Mouse (Mus musculus) liver, adult 2 months (tissue): ENCODE results near the gene Eps8. TPM values are rescaled to one million over a fixed set of nuclear protein-coding genes. Genes with fewer than 3 reads are reported as not detected.

Source experiments
- DNase-seq: peaks from one replicate; pipeline ENCODE4 v3.0.0-alpha.2; 2011; ENCODE audit warnings: low read depth, low spot score; ENCODE audit errors: extremely low read depth
- H3K27ac ChIP-seq: fragments of 200-500 bp; replicated peaks from 2 replicates; pipeline ENCODE4 v1.5.1; 2012; ENCODE audit warnings: low read depth, mild to moderate bottlenecking, control low read depth, inconsistent platforms, low read length; ENCODE audit not compliant: insufficient read depth
- H3K27me3 ChIP-seq: fragments of 200-500 bp; 2 replicates; pipeline ENCODE4 v1.6.1; 2012; ENCODE audit warnings: mild to moderate bottlenecking, moderate library complexity, low read length, inconsistent platforms; ENCODE audit not compliant: control insufficient read depth, insufficient read depth
- H3K36me3 ChIP-seq: fragments of 200-500 bp; 2 replicates; pipeline ENCODE4 v1.6.1; 2012; ENCODE audit warnings: low read length, inconsistent platforms; ENCODE audit not compliant: control insufficient read depth, insufficient read depth
- H3K4me1 ChIP-seq: fragments of 200-500 bp; 2 replicates; pipeline ENCODE4 v1.6.1; 2011; ENCODE audit warnings: low read length; ENCODE audit not compliant: control insufficient read depth, insufficient read depth
- H3K4me3 ChIP-seq: fragments of 200-500 bp; 2 replicates; pipeline ENCODE4 v1.5.1; 2011; ENCODE audit warnings: low read depth, mild to moderate bottlenecking, control low read depth, low read length, moderate library complexity; ENCODE audit not compliant: insufficient read depth
- H3K79me2 ChIP-seq: fragments of 200-500 bp; 2 replicates; pipeline ENCODE4 v1.6.1; 2012; ENCODE audit warnings: inconsistent platforms, mild to moderate bottlenecking, low read length, moderate library complexity; ENCODE audit not compliant: control insufficient read depth, insufficient read depth
- H3K9ac ChIP-seq: fragments of 200-500 bp; 2 replicates; pipeline ENCODE4 v1.6.1; 2012; ENCODE audit warnings: low read depth, mild to moderate bottlenecking, control low read depth, inconsistent platforms, low read length
- CTCF ChIP-seq: fragments of 200-500 bp; IDR thresholded peaks from 2 replicates; pipeline ENCODE4 v1.5.1; 2011; ENCODE audit warnings: low read depth, low read length, control low read depth
- POLR2A ChIP-seq: fragments of 200-500 bp; IDR thresholded peaks from 2 replicates; pipeline ENCODE4 v1.6.1; 2011; ENCODE audit warnings: low read length, control low read depth; ENCODE audit not compliant: insufficient read depth; ENCODE audit errors: extremely low read depth
- WGBS: fragments of 180-500 bp; shearing (Covaris S2); methylation state at CpG from one replicate; pipeline ENCODE4 v1.1.7; 2018; 5-methylcytosine and 5-hydroxymethylcytosine counted together
- polyA plus RNA-seq: library from polyadenylated mRNA; depleted of rRNA; stranded (reverse); fragments of >200 nt; gene quantifications from 2 replicates; pipeline ENCODE4 v1.2.3, GENCODE M21; 2012; rRNA removed
- total RNA-seq: library from RNA; depleted of rRNA; stranded (reverse); fragments of >200 nt; gene quantifications from 2 replicates; pipeline ENCODE4 v1.2.3, GENCODE M21; 2014; rRNA removed

The Eps8 gene
- total and polyA plus RNA-seq, 2 experiments: 0.89 to 2.2 TPM

DNA sequence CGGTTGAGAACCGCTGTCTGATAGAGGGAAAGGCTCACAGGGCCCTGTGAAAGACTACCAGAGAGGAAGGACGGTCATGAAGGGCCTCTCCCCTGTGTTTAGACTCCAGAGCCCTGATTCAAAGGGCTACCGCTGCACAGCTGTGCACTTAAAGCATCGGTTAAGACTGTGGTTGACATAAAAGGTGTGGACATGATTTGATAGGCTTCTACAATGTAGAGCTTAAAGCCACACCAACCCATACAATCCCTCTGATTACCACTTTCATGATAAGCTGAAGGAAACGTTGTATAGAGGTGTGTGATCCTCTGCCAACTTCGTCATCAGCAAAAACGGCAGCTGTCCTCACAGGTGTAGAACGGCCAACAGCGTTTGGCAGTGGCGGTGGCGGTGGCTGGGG is 211.6 kb downstream of the Eps8 start:
- Histone ChIP-seq H3K4me3 (no peak overlapping the region), H3K27ac (no peak overlapping the region), H3K27me3 (no peaks in the 10 kb centered on the region; the same call in 1 of the 2 replicates), H3K79me2 (no peaks in the 10 kb centered on the region), H3K9ac (no peak overlapping the region), H3K4me1 (no peaks in the 10 kb centered on the region), H3K36me3 (no peaks in the 10 kb centered on the region)
- no peak for DNase-seq
- no peak for TF ChIP-seq POLR2A
- no peak for TF ChIP-seq CTCF
- WGBS: 88% methylated on average over 12 of the region's 12 CpGs

DNA sequence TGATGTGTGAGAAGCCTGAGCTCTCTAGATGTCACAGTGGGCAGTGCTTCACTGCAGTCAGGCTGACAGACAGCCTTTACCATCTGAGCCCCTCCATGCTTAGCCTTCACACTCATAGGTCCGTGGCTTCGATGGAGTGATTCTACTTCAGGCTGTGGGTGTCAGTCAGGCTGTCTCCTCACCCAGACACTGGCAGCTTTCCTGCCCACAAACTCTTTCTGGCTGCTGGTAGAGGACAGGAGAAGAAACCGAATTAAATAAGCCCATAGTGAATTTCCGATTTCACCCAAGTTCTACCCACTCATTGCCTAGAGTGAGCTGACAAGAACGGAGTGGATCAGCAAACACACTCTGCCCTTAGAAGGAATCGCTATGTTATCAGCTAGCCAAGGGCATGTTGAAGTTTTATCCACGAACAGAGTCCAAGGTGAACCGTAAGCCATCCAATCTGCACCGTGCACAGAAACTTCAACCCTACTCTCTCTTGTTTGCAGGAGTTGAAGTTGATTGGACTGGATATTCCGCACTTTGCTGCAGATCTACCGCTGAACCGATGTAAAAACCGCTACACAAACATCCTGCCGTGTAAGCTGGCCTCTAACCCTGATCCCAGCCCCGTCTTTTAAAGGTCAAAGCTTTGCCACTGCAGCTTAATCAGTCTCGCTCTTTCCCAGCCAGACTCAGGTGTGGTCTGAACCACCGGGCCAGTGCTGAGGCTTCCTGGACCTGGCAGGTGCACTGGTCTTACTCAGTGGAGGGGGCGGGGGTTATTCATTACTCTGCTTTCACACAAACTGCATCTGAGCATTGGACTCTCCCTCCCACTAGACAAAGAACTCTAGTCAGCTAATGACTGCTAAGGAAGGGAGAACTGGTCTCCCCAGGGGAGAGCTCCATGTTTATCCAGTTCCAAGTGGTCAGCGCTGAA is 213.9 kb downstream of the Eps8 start:
- no peaks in the 10 kb centered on the region; the same call in 1 of the 2 replicates for H3K27me3 ChIP-seq
- TF ChIP-seq CTCF (no peak), POLR2A (no peak)
- no peaks in the 10 kb centered on the region for H3K79me2 ChIP-seq
- no peaks in the 10 kb centered on the region for H3K4me1 ChIP-seq
- WGBS: 45% methylated on average over 19 of the region's 19 CpGs
- H3K4me3 ChIP-seq: no peak overlapping the region
- no peaks in the 10 kb centered on the region for H3K36me3 ChIP-seq
- DNase-seq: no peak
- no peak overlapping the region for H3K9ac ChIP-seq
- H3K27ac ChIP-seq: no peak overlapping the region

DNA sequence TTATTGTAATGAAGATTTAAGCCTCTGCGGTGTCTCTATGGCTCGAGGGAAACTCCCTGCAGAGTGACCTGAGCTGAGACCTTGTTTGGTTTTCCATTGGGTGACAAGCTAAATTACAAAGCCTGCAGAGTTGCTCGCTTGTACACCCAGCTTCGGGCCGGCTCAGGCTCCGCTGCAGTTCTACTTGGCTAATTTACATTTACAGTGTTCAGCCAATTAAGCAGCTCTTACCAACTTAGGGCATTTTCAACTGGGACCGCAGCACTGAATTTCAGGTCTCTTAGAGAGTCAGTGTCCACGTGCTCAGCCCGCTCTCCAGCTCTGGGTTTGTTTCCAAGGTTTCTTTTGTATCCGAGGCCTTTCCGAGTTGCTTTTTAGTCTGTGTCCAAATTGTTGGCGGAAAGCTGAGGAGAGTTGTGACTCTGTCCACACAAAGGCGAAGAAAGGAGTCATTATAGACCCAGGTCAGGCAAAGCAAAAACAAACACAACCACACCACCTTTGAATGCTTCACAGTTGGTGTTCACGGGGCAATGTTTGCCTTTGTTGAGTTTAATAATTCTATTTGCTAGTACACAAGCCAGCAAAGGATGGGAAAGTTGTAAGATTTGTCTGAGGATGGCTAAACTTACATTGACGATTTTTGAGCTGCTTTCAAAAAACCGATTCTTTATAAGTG is 216.6 kb downstream of the Eps8 start:
- Histone ChIP-seq H3K9ac (no peak overlapping the region), H3K4me1 (no peaks in the 10 kb centered on the region), H3K36me3 (no peaks in the 10 kb centered on the region), H3K27me3 (no peaks in the 10 kb centered on the region; the same call in 1 of the 2 replicates), H3K27ac (no peak overlapping the region), H3K79me2 (no peaks in the 10 kb centered on the region), H3K4me3 (no peak overlapping the region)
- WGBS: 50% methylated on average over 16 of the region's 16 CpGs
- TF ChIP-seq POLR2A (no peak), CTCF (no peak)
- no peak for DNase-seq

DNA sequence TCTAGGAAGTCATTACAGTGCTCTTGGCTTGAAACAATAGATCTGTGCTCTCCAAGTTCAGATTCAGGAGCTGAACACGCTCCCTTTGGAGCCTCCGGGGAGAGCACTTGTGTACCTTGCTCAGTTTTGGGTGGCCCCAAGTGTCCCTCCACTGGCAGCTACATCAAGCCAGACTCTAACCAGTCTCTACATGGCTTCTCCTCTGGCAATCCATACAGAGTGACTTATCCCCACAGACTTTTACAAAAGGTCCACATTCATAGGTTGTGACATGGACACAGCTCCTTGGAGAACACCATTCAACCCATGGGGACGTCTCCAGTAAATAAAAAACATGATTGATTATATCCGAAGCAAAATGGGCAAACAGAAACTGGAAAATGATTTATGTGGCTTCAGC is 217.2 kb downstream of the Eps8 start:
- Histone ChIP-seq H3K9ac (no peak overlapping the region), H3K27ac (no peak overlapping the region), H3K4me3 (no peak overlapping the region), H3K79me2 (no peaks in the 10 kb centered on the region), H3K4me1 (no peaks in the 10 kb centered on the region), H3K27me3 (no peaks in the 10 kb centered on the region; the same call in 1 of the 2 replicates), H3K36me3 (no peaks in the 10 kb centered on the region)
- WGBS: 82% methylated on average over 4 of the region's 4 CpGs
- TF ChIP-seq POLR2A: no peak
- no peak for TF ChIP-seq CTCF
- no peak for DNase-seq

DNA sequence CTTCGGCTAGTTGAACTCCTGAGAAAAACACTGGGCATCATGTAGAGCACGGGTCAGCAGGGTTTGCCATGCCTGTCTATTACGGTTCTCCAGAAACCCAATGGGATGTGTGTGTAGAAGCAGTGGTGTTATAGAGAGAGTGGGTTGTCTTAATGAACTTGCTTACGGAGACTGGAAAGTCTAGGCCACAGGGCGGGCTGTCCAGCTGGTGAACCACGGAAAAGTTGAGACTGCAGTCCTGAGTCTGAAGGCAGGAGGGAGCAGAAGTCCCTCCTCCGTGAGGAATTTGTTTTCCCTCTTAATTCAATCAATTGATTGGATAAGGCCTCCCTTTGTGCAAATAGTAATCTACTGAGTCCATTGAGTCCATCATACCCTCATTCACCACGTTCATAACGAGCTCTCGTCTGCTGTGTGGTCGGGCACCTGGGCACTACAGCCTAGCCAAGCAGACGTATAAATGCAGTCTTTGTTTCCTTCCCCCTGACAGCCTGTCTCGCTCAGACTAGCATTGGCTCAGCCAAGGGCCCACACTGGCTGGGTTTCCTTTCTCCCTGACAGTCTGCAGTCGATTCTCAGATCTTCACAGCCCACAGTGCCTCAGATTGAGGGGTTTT is 221.0 kb downstream of the Eps8 start:
- WGBS: 66% methylated on average over 14 of the region's 14 CpGs
- H3K27ac ChIP-seq: no peak overlapping the region

More for the DNA sequence above, 221.0 kb downstream of the Eps8 start:
- TF ChIP-seq POLR2A (no peak), CTCF (no peak)
- Histone ChIP-seq H3K36me3 (no peaks in the 10 kb centered on the region), H3K4me3 (no peak overlapping the region), H3K9ac (no peak overlapping the region), H3K4me1 (no peaks in the 10 kb centered on the region), H3K79me2 (no peaks in the 10 kb centered on the region), H3K27me3 (no peaks in the 10 kb centered on the region)
- no peak for DNase-seq

Other genes with a start within 250 kb of the Eps8 start
- 47.1 and 50.1 TPM in 2 replicates for gene Strap, start 80.2 kb upstream of the Eps8 start, total RNA-seq
- 26.8 and 33.7 TPM in 2 replicates for gene Strap, start 80.2 kb upstream of the Eps8 start, polyA plus RNA-seq
- gene Dera, start 99.7 kb upstream of the Eps8 start, total RNA-seq: 83.4 and 103 TPM in 2 replicates
- 42.8 and 47.1 TPM in 2 replicates for gene Dera, start 99.7 kb upstream of the Eps8 start, polyA plus RNA-seq